Mouse (Mus musculus) embryonic facial prominence, embryonic 12.5 days (tissue): ENCODE measurements around the gene Cbwd1. TPM values are rescaled to one million over a fixed set of nuclear protein-coding genes. Genes with fewer than 3 reads are reported as not detected.
"Not testable (repeated sequence)": the region's sequence is repeated elsewhere in the genome, so short reads cannot be mapped to it uniquely, and the experiment has no call there.

Experiments used
- ATAC-seq: fragments of 200-750 bp; cut with Nextera tagmentation; 2 replicates; pipeline ENCODE4 v1.8.0; 2017; ENCODE audit not compliant: insufficient number of reproducible peaks, insufficient read depth, low FRiP score, low TSS enrichment
- H3K27ac ChIP-seq: fragments of 300-500 bp; sonication (generic); 2 replicates; pipeline ENCODE4 v1.5.1; 2016; ENCODE audit warnings: mild to moderate bottlenecking
- H3K27me3 ChIP-seq: fragments of 300-500 bp; sonication (generic); 2 replicates; pipeline ENCODE4 v1.6.1; 2016; ENCODE audit warnings: mild to moderate bottlenecking, moderate library complexity
- H3K36me3 ChIP-seq: fragments of 300-500 bp; sonication (generic); 2 replicates; pipeline ENCODE4 v1.6.1; 2016; ENCODE audit warnings: mild to moderate bottlenecking
- H3K4me1 ChIP-seq: fragments of 300-500 bp; sonication (generic); 2 replicates; pipeline ENCODE4 v1.6.1; 2016
- H3K4me2 ChIP-seq: fragments of 300-500 bp; sonication (generic); replicated peaks from 2 replicates; pipeline ENCODE4 v1.6.1; 2016; ENCODE audit warnings: mild to moderate bottlenecking, moderate library complexity
- H3K4me3 ChIP-seq: fragments of 300-500 bp; sonication (generic); 2 replicates; pipeline ENCODE4 v1.5.1; 2016; ENCODE audit warnings: mild to moderate bottlenecking
- H3K9ac ChIP-seq: fragments of 300-500 bp; sonication (generic); 2 replicates; pipeline ENCODE4 v1.6.1; 2016; ENCODE audit warnings: mild to moderate bottlenecking, moderate library complexity
- H3K9me3 ChIP-seq: fragments of 300-500 bp; sonication (generic); 2 replicates; pipeline ENCODE4 v1.6.1; 2016; ENCODE audit warnings: mild to moderate bottlenecking, moderate library complexity
- WGBS: fragments of 180-500 bp; shearing (Covaris S2); methylation state at CpG from one replicate; pipeline ENCODE4 v1.1.7; 2016; 5-methylcytosine and 5-hydroxymethylcytosine counted together
- microRNA-seq: library from miRNA; unstranded; fragments of <30 nt; microRNA quantifications from one replicate; pipeline ENCODE4, GENCODE M21; 2017
- polyA plus RNA-seq: library from polyadenylated mRNA; unstranded; fragments of >200 nt; fragmentation: Nextera tagmentation; extraction: Ambion mirVana; gene quantifications from 2 replicates; pipeline ENCODE4 v1.2.1, GENCODE M21; 2016

Cbwd1 gene
- polyA plus RNA-seq, 1 experiment from 2014 or later: 22.5 TPM

DNA sequence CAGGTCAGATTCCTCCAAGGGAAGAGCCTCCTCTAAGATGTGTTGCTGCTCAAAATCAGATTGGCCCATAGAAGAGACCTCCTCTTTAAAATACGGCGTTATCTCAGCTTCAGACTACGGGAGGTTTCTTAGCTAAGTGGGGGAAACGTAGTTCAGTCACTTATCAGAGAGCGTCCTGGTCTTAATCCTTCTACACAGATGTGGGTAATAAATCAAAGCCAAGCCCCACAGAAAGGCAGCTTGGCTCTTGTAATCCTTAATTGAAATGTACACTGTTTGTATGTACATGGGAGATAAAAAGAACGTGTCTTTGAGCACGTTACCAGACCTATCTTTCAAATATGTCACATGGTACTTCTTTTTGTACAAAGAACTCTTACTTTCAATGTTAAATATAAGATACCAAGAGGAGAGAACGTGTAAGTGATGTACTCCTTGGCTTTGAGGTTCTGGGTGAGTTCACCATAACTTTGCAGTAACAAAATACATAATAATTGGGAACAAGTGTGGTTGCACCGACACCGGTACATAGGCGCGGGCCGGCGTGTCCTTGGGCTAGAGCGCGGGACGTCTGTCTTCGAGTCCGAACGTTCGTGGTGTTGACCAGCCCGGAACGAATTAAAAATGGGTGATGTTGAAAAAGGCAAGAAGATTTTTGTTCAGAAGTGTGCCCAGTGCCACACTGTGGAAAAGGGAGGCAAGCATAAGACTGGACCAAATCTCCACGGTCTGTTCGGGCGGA is 86.1 kb downstream of the Cbwd1 start, which contains the start of gene Gm10053:
Gene Gm10053, plus strand, starts transcription at position 558 of the 742 bp plus-strand sequence.
- not testable (repeated sequence) for H3K36me3 ChIP-seq, H3K27ac ChIP-seq, H3K27me3 ChIP-seq, H3K9ac ChIP-seq, H3K4me2 ChIP-seq, H3K4me1 ChIP-seq, H3K4me3 ChIP-seq, ATAC-seq, H3K9me3 ChIP-seq
- 87% methylated on average over 23 of the region's 26 CpGs for WGBS

DNA sequence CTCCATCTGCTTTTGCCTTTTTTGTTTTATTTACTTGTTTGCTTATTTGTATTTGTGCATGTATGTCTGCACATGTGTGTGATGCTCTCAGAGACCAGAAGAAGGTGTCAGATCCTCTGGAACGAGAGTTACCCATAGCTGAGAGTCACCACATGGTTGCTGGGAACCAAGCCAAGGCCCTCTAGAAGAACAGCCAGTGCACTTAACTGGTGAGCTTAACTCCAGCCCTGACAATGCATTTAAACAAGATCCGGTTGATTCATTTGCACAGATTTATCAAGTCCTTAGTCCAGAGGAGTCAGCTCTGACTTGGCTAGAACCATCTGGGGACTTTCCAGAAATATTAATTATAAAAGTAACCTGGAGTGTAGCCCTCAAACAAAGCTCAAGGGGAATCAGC is 87.5 kb downstream of the Cbwd1 start:
- Histone ChIP-seq H3K9me3 (peaks cover 3% of the 10 kb centered on the region; the same call in 1 of the 2 replicates), H3K27me3 (peaks cover 3% of the 10 kb centered on the region; the same call in 1 of the 2 replicates), H3K4me3 (no peak overlapping the region), H3K27ac (no peak overlapping the region), H3K9ac (no peak overlapping the region), H3K4me1 (peaks cover 15% of the 10 kb centered on the region), H3K4me2 (no peak overlapping the region), H3K36me3 (no peaks in the 10 kb centered on the region)
- 78% methylated on average over 2 of the region's 2 CpGs for WGBS
- no peak for ATAC-seq

GRCm38 (mm10) chr19:24871037-24871635 is 90.3 kb downstream of the Cbwd1 start:
- Histone ChIP-seq H3K9ac (no peak overlapping the region), H3K27me3 (peaks cover 3% of the 10 kb centered on the region; the same call in 1 of the 2 replicates), H3K4me3 (peak overlapping the region; percentile 30), H3K4me1 (peaks cover 16% of the 10 kb centered on the region), H3K36me3 (no peaks in the 10 kb centered on the region), H3K9me3 (no peaks in the 10 kb centered on the region), H3K4me2 (peak overlapping the region; percentile 54), H3K27ac (no peak overlapping the region)
- WGBS: 20% methylated on average over 18 of the region's 18 CpGs
- ATAC-seq: 0 out of 2 replicates have a peak, but pooled peaks have one; percentile 22

Small RNAs within 50 kb of the gene (microRNA-seq; reads per million reads assigned to microRNA genes)
- gene Mir3084-1: not detected

Other genes starting within 250 kb of the Cbwd1 start
- gene Pgm5, start 99.8 kb downstream of the Cbwd1 start, polyA plus RNA-seq: 3.2 and 3.3 TPM in 2 replicates
- 211 and 218 TPM in 2 replicates for gene Gm10053, start 85.9 kb downstream of the Cbwd1 start, polyA plus RNA-seq
- not detected in 2 replicates for gene Foxd4, start 60.4 kb downstream of the Cbwd1 start, polyA plus RNA-seq
- gene Dock8, start 37.9 kb upstream of the Cbwd1 start, polyA plus RNA-seq: 2.9 TPM in 2 replicates